Mouse (Mus musculus) kidney, adult 11 months (tissue): Measurements from ENCODE around the gene Gm5868.
"Not testable (repeated sequence)": the region's sequence is repeated elsewhere in the genome, so short reads cannot be mapped to it uniquely, and the experiment has no call there.

ENCODE experiments used
- DNase-seq: peaks from one replicate; pipeline ENCODE4 v3.0.0; 2022

Gene Gm5868

DNA sequence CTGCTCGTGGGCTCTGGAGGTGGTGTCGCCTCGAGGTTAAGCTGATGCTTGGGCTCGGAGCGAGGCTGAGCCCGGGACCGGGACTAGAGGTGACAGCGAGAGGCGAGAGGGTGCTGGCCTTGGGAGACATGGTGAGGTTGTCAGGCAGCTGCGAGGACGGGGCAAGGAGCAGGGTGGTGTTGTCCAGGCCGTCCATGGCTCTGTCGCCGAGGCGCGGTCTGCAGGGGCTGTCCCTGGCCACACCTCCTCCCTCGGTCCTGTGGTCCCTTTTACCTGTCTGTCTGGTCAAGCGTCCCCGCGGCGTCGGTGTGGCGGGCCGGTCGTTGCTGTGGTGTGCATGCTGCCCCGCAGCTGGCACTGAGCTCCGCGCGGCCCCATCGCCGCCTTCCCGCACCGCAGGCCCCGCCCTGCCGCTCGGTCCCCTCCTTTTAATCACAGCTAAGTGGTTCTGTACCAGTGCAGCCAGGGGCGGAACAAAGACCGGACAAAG lies at the start of gene Gm5868:
Gene Gm5868, minus strand, starts transcription at position 360 of the 490 bp plus-strand sequence.
- no peak for DNase-seq

DNA sequence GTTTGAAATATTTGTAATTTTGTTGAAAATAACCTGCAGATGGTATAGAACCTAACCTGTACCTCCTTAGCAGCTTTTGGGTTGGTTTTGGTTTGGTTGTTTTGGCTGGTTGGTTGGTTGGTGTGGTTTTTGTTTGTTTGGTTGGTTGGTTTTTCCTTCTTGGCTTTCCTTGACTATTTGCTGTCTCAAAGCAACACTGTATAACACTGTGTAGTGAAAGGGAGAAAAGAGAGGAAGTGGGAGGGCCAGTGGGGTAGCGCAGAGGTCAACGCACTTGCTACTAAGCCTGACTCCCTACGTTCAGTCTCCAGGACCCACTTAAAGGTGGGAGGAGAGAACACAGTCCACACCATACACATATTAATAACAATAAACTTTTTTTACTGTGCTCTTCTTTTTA lies 49.2 kb upstream of the Gm5868 start:
- no peak for DNase-seq

DNA sequence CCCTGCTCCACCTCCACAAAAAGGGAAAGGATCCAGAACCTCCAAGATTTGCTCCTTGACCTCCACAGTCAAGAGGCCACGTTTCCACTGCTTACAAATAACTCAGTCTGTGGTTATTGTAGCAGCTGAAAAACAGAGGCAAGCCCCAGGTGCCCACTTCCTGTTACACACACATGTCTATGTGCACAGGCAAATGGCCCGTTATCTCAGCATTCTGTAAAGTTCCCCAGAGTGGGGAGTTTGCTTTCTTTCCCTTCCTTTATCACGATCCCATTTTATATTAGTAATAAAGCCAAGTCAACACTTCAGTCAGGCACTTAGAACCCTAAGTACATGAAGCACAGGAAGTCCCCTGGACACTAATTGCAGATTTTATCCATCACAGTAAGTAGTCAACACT lies 48.8 kb upstream of the Gm5868 start:
- DNase-seq: no peak

DNA sequence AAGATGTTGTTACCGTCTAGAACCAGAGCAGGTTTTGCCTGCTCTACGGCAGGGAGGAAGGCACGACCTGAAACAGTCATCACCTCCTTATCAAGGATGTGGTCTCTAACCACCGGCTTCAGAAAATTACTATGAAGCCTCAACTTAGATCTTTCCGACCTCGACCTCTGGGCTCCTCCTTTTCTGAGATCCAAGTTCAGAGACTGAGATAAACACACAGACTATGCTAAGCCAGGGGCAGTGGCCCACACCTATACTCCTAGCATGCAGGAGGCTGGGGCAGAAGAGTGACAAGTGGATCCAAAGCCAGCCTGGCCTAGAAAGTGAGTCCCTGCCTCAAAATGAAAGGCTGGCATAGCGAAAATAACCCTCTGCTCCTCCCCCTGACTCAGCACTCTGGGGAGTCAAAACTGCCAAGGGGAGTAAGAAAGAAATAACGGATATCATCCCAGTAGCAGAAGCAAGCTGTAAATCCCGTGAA lies 47.5 kb upstream of the Gm5868 start:
- DNase-seq: no peak

DNA sequence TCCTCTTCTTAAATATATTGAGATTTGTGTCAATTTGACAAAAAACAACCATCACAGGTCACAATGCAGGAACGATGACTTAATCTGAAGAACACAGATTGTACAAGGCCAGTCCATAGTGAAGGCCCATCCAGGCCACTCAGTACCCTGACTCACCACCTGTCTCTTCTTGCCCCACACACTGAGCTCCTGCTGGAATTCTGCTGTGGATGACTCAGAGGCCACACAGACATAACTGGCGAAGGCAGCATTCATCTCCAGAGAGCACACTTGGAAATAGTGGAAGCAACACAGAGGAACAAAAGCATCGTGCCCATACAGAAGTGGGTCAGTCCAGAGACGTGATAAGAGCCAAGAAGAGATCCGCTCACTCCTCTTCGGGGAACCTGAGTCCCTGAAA lies 42.7 kb upstream of the Gm5868 start:
- DNase-seq: no peak

DNA sequence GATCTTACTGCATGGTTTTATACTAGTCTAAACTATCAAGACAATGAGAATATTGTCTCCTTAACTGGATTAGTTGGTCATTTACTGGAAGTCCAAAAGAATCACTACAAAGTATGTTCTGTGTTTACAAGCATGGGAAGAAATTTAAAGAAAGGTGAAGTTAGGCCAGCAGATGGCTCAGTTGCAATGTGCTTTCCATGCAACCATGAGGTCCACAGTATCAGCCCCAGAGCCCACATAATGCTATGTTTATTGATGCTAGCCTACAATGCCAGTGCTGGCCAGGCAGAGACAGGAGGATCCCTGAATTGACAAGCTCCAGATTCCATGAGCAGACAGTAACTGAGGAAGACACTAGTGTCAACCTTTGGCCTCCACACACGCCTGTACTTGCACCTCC lies 33.7 kb upstream of the Gm5868 start:
- DNase-seq: no peak

DNA sequence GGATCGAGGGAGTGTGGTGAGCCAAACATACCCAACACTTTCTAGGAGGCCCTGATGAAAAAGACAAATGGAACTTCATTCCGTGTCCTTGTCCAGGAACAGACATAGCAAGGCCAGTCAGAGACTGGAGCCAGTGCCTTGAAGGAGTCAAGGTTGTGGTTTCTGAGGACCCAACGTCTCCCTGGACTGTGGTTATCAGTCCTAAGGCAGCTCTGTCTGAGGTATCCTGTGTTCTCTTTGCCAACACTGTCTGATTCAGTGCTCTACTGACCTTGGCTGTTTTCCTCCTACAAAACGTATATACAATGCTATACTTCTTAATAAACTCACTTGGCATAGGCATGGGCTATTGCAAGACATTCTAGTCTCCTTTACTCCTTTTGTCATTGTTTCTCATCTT lies 30.1 kb upstream of the Gm5868 start:
- no peak for DNase-seq

DNA sequence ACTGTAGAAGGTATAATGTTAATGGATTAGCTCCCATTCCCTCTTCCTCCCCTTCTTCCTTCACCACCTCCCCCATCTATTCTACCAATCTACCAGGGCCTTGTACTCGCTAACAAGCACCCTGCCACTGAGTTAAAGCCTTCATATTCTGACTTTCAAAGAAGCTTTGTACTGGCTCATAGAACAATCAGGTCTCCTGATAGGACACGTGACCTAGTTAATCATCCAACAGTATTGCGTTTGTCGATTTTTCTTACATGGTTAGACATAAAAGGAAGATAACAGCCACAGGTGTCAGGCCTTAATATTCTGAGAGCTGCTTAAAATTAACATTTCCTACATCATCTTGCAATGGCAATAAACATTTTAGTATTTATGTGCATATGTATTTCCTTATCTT lies 15.8 kb upstream of the Gm5868 start:
- no peak for DNase-seq

DNA sequence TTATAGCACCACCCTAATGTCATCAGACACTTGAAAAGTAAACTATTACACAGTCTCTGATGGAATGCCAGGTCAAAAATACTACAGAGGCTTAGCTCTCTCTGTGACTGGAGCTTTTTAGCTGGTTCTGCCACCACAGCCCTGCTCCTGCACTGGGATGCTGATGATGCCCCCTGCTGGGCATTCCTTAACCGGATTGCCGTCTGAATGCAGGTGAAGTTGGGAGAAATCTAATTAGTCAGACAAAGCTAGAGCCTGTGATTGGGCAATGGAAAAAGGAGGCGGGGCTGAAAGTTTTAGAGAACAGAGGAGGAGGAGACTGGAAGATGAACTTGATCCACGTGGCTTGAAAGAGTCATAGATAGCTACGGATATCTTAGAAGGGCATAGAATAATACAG lies 13.7 kb upstream of the Gm5868 start:
- DNase-seq: peak; percentile 74

DNA sequence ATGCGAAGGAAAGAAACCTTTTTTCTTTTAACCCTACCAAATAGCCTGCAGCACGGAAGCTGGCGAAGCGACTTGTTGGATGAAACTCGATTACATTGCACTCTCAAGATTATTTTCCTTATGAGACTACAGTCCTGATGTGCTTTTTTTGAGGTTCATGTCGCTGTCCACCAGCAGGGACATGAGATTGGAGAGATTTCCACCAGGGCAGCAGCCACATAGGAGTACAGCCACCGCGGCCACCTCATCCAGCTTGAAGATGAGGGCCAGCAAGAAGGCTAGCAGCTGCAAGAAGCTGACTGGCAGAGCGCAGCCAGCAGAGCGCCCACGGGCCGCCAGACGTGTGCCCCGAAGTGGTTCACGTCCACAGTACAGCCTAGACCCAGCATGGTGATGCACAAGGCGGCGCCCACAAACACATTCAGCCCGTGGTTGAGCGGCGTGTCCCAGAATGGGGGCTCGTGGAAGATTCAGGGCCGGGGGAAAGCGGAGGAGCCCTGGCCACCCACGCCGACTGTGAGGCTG lies 622 bp downstream of the Gm5868 start:
- DNase-seq: not testable (repeated sequence)

DNA sequence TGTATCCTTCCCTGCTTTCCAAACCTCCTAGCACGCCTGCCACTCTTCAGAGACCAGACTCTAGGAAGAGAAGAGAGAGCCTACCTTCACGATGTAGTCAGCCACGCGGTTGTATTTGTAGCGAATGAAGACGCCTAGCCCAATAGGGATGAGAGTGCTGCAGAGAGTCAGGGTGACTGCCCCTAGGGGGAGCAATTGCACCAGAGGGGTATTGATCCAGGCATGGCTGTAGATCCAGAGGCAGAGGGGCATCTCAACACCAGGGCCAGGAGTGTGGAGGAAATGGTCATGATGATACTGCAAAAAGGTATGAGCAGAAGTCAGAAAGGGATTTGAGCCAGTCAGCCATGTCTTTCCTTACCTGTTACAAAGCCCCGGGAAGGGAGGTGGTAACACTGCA lies 1.2 kb downstream of the Gm5868 start:
- DNase-seq: not testable (repeated sequence)

DNA sequence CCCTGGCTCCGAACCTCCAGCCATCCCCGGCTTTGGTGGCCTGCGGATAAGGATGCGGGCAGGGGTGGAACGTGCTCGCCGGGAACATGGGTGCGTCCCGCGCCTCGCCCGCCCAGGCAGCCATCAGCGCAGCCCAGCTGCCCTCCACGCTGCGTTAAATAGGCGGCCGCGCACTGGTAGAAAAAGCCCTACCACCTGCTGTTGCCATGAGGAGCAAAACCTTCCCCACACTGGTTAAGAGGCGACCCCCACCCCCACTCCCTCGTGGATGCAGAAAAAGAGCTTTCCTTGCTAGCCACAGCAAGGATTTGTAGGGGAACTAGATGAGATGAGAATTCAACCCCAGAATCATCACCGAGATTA lies 6.4 kb downstream of the Gm5868 start, which contains the start of gene Zar1:
Gene Zar1, minus strand, starts transcription at position 285 of the 363 bp plus-strand sequence.
- DNase-seq: not testable (repeated sequence)

DNA sequence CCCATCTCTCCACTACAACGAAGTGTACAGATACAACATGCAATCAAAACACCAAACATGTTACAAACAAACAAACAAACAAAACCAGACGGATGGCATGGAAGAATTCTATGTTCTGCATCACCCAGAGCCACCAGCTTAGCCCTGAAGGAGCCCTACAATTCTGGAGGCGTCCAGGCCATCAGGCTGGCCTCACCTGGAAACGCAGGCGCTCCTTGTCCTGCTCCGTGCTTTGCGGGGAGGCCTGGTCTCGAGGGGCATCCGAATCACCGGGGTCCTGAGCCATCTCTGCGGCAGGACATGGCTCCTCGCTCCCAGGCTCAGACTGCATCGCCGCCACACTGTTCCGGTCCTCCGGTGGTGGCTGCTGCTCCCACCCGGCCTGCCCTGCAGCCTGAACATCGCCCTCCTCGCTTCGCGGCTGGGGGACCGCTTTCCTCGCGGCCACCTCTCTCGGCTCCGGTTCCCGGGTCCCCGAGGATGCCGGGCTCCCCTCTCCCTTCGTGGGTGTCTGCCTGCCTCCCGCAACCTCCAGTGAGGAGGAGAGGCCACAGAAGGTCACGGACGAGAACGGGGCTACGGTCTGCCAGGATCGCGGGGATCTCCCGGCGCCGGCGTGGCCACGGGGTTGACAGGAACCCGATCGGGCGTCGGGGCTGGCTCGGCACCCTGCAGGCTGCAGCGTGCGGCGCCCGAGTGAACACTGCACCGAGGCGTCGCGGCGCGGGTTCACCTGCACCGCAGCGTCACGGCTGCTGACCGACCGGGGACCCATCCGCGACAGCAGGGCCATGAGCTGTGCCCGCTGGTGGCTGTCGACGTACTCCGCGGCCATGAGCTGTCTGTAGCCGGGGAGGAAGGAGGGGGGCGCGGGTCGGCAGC lies 7.0 kb downstream of the Gm5868 start:
- not testable (repeated sequence) for DNase-seq

DNA sequence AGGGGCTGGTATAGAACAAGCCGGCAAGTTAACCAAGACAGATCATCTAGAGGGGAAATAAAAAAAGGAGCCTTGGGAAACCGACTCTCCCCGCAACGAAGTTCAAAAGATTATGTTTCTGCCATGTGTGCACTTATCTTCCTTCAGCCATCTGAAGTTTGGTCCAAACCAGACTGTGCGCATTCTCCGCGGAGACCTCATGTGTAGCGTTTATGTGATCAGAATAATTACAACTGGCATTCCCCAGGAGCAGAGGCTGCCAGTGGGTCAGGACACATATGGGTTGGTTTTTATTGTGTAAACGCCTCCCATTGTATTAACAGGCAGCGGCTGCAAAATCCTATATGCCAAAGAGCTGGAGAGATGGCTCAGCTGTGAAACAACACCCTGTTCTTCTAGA lies 7.8 kb downstream of the Gm5868 start:
- not testable (repeated sequence) for DNase-seq

DNA sequence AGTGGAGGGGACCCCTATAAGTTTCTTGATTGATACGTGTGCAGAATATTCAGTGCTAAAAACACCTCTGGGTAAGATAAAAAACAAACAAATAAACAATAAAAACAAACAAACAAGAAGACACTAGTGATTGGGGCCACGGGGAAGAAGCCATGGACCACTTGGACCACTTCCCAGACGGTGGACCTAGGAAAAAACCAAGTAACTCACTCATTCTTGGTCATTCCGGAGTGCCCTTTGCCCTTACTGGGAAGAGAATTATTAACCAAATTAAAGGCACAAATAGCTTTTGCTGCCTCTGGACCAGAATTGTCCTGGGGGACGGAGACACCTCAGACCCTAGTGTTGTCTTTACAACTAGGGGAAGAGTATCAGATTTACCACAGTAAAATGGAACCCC lies 21.7 kb downstream of the Gm5868 start:
- DNase-seq: peak; percentile 31

DNA sequence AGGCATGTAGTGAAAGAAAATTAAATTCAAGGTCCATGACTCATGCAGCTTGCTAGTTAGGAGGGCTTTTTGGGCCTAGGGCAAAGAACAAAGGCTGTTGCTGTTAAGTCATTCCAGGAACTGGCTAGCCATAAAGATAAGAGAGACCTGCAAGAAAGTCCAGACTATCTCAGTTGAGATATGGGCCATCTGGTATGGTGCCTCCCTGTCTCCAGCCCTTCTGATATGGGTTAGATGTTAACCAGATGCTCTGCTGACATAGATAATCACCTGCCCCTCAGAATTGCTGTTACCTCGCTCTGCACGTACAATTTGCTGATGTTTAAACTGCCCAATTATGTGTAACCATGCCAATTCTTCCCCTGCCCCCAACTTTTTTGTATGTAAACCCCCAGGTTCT lies 24.2 kb downstream of the Gm5868 start:
- DNase-seq: not testable (repeated sequence)

DNA sequence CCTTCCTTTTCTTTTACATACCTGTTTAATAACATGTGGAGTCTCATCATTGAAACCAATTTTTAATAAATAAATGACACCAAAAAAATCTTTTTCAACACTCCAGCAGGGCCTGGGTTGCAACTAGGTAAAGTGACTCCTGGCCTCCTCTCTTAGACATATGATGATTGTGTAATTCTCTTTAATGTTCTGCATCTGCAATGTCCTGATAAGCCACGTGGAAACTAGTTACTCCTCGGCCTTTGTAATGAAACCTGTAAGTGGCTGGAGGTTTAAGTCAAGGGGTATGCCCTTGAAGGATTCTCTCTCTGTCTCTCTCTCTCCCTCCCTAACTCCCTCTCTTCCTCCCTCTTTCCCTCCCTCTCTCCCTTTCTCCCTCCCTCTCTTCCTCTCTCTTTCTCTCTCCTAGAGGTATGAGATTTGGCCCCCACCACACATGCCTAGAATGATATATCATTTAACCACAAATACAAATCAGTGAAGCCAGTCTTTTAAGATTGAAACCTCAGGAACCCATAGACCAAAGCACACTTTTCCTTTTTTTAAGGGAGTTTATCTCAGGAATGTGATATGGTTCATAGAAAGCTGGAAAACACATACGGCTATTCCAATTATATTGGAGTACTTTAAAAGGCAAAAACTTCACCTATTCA lies 26.2 kb downstream of the Gm5868 start:
- no peak for DNase-seq

DNA sequence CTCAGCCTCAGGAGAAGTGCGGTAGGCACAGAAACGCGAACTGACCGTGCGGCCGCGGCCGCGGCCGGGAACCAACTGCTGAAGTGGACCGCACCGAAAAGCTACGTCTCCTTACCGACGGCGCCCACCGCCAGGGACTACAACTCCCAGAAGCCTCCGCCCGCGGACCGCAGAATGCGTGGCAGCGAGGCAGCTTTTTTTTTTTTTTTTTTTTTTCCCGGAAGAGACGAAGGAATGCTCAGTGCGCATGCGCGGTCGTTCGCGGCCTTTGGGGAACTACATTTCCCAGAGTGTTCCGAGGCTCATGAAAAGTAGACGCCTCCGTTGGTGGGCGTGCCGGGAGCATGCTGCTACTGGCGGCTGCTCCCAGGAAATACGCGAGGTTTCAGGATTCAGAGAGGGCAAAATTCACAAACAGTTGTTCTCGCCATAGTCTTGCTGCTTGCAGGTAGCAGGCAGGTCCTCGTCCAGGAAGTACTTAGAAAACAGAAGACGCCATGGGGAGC lies 27.8 kb downstream of the Gm5868 start, which contains the start of gene Nfxl1:
Gene Nfxl1, minus strand, starts transcription at position 141 of the 506 bp plus-strand sequence.
- DNase-seq: peak; percentile 96

DNA sequence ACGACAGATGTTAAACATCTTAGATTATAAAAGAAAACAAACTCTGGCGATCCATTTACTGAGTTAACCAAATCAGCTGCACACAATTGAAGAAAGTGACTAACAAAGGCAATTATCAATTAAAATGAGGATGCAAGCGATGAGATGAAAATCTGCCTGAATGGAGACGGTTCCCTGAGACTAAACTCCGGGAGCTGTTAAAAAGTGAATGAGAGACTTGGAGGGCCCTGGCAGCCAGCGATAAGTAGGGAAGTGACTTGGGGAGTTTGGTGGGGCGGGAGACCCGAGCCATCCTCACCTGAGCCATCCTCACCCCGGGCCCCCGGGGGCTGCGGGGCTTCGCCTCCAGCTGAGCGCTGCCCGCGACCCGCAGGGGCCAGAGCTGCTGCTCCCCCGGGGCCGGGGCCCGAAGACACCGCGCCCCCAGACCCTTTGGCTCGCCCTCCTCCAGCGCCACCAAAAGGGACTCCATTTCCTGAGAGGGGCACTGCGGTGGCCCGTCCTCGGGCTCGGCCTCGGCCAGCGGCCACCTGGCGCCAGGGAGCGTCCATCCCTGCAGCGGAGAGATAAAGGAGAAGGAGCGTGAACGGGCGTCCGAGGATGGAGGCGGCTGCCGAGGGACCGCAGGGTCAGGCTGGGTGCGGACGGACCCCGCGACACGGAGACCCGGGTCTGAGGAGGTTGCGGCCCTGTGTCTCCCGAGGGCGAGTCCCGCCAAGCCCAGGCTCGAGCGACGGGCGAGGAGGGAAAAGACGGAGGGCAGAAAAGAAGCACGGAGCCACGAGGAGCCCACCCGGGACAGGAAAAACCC lies 28.4 kb downstream of the Gm5868 start:
- DNase-seq: no peak

DNA sequence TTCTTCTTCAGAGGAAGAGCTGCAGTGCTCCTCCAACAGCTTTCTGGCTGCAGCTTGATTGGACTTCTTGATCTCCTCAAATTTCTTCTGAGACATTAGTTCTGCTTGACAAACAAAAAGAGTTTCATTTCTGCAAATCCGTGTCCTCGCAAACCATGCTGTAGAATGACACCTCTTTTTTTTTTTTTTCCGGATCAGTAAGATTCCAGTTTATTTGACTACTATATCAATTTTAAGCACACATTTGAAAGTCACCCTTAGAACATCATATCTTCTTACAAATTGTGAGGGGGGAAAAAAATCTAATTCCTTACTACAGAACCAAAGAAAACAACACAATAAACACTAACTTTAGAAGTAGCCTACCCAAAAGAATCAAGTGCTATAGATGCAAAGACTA lies 31.1 kb downstream of the Gm5868 start:
- no peak for DNase-seq

DNA sequence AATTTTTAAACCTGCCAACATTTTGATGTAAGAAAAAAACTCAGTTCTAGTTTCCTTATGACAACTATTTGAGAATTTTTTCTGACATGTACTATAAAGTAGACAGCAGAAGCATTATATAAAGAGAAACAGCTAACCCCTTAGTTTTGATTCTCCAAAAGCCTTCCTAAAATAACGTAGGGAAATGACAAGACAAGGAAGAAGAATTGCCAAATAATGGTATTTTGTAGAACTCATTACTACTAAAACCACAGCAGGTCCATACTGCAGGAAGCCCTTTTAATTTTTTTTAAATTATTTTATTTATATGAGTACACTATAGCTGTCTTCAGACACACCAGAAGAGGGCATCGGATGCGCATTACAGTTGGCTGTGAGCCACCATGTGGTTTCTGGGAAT lies 36.1 kb downstream of the Gm5868 start:
- no peak for DNase-seq
